Mouse (Mus musculus) olfactory bulb, adult 2 months (tissue): ENCODE measurements around the gene Kcnj9.

Source experiments
- CTCF ChIP-seq: fragments of 200-500 bp; IDR thresholded peaks from 2 replicates; pipeline ENCODE4 v1.5.1; 2012; ENCODE audit warnings: low read depth, mild to moderate bottlenecking, low read length, moderate library complexity; ENCODE audit not compliant: insufficient read depth
- POLR2A ChIP-seq: fragments of 200-500 bp; IDR thresholded peaks from 2 replicates; pipeline ENCODE4 v1.6.1; 2012; ENCODE audit warnings: mild to moderate bottlenecking, low read depth, low read length, moderate library complexity; ENCODE audit not compliant: insufficient read depth

GRCm38 (mm10) chr1:172311248-172311906 lies 17.7 kb downstream of the Kcnj9 start:
- TF ChIP-seq POLR2A = 0 out of 2 replicates have a peak, but pooled peaks have one; percentile 13
- TF ChIP-seq CTCF = no peak
